Mouse (Mus musculus) adrenal gland, adult 2 months (tissue): ENCODE data around the gene Ncor2. TPM values are rescaled to one million over a fixed set of nuclear protein-coding genes. Genes with fewer than 3 reads are reported as not detected.
A peak's percentile ranks its signal among the peaks of the same experiment; 100 is the strongest.

Source experiments
- DNase-seq: peaks from one replicate; pipeline ENCODE4 v3.0.0; 2021
- polyA plus RNA-seq: library from polyadenylated mRNA; depleted of rRNA; stranded (reverse); fragments of >200 nt; gene quantifications from 2 replicates; pipeline ENCODE4 v1.2.3, GENCODE M21; 2012
- total RNA-seq, 2 experiments: library from RNA; stranded (reverse); gene quantifications; 2 replicates each; pipeline ENCODE4 v1.2.3; 2021

The Ncor2 gene
- total and polyA plus RNA-seq, 3 experiments = 149 to 340 (median 229) TPM

DNA sequence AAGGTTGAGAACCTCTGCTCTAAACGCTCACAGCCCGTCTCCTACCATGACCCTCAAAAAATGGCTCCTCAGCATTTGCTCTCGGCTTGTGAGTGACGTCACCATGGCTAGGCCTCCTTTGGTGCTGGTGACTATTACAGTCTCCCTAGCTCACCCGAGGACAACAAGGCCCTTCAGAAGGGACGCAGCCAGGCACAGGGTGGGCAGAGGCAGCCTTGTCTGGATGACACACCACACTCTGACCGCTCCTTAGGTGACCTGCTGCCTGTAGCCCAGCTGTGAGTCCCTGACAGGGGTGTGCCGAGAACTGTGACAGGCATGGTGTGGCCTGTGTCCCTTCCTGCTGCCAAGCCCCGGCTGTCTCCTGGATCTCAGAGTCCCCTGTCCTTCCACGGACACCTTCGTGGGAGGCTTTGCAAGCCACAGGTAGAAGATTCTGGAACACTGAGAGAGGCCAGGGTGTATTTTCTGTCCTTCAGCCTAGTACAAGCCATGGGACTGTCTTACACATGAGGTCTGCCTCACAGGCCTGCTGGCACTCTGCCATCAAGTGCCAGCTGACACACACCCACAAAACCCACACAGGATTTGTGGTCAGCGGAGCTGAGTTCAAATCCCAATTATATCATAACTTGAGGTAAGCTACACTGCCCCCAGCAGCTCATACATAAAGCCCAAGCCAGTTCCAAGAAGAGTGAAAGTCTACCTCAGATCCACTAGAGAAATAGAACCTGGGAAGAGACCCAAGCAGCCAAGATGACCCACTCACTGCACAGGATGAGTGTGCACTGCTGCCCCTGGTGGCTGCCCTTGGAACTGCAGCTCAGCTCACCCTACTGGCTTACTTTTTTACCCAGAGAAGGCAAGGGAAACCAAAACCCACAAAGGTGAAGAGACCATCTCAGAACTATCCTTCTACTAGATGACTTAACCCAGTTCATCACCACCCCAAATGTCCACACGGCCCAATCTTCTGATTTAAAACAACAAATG lies 112.2 kb downstream of the Ncor2 start:
- peak; percentile 88 for DNase-seq

DNA sequence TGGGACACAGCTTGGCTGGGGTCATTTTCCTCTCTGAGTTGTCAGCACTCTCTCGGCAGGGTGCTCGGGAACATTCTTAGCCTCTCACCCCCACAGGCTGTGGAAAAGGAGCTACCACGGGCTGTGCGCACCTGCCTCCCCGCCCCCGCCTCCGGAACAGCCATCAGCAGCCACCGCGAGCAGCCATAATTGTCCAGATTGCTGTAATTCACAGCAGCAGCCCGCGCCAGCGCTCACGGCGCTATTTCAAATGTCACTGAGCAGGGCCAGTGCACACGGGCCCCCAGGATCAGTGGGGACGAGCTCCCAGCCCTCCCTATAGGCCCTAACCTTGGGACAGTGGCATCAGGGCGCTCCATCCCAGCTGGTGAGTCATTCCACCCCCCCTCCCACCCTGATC lies 116.0 kb downstream of the Ncor2 start:
- peak; percentile 49 for DNase-seq

DNA sequence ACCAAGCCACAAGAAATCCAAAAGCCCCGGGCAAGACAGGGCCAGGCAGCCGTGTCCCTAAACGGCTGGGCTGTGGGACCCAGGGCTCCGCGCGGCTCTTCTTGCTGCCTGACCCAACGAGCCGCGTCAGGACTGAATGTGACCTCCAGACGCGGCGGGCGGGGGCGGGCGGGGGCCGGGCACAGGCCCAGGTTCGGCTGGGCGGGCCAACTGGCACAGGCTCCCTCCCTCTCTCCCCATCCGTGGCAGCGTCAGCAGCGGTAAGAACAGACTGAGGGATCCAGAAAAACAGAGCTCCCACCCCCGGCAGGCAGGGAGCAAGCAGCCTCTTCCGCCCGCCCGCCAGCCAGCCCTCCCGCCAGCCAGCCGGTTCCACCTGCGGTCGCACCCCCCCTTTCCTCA lies 120.8 kb downstream of the Ncor2 start:
- DNase-seq = peak; percentile 93

DNA sequence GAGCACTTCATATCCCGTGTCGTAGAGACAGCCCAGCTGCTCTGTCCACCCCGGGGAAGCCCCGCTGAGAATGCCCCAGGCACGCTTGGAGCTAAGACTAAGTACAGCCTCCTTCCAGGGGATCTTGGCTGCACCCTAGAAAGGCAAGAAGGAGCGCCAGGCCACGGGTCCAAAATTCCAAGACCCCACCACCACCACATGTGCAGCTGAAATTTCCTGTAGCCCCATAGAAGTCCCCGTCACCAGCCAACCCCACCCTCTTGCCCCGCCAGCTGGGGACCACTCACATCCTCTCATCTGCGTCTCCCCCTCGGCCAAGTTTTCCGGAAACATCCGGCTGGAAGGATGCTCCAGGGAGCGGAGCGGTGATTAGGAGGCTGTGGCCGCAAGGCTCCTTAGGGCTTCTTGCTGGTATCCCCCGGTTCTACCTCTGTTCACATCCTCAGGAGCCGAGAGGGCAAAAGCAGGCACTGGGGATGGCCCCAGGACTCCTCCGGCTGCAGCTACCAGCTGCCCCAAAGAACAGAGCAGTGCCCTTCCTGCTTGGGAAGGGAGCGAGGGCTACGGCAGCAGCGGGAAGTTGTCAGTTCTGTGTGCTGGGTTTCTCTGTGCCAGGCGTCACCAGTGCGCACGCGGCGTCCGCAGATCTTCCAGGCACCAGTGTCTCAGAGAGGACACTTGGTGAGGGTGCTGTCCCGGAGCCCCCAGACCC lies 121.3 kb downstream of the Ncor2 start:
- DNase-seq = peak; percentile 34

DNA sequence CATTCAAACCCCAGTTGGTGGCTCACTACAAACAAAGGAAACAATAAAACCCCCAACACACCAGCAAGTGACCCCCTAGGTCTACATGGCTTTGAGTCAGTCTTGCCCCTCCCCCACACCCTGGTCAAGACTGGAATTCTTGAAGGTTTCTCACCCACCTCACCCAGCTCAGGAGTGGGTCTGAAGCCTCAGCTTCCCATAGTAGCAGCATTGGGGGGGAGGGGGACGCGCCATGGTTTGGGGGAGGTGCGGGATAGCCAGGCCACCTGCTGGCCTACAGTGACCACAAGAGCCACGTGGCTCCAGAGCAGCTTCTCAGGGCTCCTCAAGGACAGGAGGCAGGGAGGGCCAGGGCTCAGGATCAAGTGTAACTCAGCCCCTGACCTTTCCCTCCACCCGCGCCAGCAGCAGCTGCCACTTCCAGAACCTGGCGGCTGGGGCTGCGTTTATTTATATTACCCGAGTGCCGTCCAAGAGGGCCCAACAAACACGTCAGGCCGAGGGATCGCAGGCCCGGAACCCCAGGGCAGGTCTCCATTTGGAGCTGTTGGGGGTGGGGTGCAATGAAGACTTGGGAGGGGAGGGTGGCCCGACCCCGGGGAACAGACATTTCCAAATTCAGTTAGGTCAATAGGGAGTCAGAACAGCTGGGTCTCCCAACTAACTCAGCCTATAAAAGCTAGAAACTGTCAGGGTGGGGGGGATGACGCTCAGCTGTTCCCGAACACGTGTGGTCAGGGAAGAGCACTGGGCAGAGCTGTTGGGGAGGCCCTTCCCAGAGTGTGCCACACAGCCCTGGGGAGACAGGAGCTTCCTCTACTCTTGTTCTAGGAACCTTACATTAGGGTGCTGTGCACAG lies 122.1 kb downstream of the Ncor2 start:
- peak; percentile 88 for DNase-seq

DNA sequence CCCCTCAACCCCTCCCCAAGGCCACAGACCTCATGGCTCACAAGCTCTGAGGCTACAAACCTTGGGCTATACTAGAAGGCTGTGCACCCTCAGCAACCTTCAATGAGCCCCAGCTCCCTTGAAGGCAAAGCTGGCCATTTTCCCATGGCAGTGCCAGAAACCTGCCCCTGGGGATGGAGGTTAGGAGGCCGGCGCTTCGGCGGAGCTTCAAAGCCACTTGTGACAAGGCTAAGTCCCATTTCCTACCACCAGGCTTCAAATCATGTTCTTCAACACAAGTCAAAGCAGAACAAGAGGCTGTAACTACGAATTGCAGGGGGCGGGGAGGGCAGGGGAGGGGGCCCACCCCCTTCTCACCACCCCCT lies 122.7 kb downstream of the Ncor2 start:
- peak; percentile 74 for DNase-seq

DNA sequence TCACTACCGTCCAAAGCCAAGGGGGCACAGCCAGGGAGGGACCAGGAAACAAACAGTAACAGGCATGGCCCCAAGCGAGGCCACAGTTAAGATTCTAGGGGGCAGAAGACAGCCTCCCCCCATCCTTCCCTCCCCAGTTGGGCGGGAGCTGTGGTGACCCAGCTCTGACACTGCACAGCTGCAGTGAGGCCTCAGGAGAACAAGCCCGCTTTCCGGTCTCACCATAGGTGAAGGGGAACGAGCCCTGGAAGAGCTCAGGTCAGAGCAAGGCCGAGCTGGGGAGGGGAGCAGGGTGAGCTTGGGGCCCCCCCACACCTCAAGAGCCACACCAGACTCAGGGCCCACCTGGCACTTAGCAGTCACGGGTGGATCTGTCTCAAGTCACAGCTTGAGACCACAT lies 123.1 kb downstream of the Ncor2 start:
- no peak for DNase-seq

DNA sequence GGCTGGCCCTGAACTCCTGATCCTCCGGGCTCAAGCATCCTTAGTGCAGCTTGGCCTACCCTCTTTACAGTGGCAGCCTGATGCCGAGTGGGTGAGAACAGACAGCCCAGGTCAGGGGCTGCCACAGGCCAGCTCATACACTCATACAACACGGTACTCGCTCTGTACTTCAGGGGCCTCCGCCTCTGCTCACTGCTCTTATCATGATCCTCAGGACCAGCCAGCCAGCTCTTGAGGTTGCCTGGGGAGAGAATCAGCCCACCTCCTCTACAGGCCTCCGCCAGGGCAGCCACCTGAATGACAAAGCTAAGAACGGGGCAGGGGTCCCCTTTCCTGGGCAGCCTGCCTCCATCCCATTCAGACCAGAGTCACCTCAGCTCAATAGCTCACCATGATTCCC lies 125.4 kb downstream of the Ncor2 start:
- no peak for DNase-seq

DNA sequence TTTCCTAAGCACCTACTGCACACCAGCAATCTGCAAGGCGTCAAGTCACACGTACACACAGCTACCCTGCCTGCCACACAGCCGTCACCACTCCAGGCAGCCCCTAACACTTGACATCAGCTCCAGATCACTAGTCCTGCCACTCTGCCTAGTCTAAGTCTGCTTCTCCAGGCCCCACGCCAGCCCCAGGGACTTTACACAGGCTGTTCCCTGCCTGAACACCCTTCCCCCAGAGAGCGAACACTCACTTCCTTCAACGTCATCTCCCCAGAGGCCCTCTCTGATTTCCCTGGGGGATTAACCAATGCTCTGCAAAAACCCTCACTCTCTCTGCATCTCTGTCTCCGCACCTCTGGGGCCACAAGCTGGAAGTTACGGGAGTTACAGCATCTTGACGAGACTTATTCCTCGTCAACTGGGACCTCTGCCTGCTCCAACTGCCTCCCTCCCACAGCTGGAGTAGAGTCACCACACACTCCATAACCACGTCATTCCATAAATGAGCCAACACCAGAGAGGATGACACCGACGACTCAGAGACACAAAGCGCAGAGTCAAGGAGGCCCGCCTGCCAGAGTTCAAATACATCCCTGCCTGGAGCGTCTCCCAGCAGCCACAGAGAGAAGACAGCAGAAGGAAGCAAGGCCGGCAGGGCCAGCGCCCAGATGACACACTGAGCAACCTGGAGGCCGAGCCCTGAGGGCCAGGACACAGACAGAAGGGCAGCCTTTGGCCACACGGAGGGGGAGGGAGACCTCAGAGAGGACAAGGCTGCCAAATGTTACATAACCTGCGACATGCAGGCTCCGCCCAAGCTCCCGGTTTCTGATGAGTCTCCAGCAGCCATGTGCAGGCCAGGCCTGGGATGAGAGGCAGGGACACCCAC lies 126.2 kb downstream of the Ncor2 start:
- peak; percentile 93 for DNase-seq

DNA sequence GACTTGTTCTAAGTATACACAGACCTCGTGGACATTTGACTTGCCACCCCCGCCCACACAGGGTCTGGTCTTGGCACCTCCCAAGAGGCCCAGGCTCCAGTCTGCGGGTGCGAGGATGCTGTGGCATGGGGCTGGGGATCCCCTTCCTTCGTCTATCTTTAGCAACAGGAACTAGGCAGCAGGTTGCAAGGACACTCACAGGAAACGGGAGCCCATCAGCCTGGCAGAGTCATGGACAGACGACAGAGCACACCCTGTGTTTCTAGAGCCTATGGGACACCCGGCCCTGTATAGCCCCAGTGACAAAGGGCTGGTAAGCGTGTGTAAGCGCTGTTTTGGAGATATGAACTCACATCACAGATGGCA lies 126.8 kb downstream of the Ncor2 start:
- no peak for DNase-seq

DNA sequence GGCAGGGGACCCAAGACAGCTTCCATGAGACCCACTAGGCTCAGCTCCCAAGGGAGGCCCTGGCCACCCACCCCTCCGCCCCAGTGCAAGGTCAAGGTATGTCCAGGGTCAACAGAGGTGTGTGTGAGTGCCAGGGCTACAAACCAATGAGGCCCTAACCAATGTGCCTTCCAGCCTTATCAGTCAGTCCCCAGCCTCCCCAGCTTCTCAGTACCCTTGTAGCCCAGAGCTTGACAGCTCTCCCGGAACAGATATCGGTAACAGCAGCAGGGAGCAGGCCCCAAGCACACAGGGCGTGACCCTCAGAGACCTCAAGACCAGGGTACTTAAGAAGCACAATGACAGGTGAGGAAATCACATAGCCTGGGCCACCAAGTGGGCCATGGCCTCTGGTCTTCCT lies 129.5 kb downstream of the Ncor2 start:
- no peak for DNase-seq

DNA sequence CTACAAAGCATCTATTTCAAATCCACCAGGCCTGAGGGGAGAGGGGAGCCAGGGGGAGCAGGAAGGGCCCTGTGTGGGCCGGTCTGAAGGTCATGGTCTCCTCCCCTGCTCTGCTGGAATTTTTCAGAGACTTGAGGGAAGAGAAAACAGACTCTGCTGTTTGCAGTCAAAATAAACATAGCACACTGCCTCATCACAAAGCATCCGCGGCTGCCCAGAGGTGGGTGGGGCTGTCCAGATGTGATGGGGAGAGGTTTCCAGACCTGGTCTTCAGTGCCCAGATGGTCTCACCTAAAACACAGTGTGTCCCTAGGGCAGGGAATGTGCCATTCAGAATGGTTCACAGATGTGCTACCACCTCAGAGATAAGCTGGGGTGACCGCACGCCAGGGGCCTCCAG lies 132.6 kb downstream of the Ncor2 start:
- no peak for DNase-seq

DNA sequence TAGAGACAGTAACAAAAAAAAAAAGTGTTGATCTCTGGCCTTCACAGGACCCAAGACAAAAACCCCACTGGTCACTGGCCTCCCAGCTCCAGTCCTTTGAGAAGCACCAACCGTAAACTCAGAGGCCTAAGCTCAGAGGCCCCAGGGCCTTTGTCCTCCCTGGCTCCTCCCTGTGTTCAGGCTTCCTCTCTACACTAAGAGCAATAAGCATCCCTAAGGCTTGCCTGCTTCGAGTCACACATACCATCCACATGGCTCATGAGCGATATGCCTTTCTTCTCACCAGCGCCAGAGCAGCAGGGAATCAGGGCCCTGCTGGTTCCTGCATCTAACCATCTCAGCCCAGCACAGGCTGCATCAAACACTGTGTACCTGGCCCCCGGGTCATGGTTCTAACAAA lies 133.8 kb downstream of the Ncor2 start:
- DNase-seq = no peak

DNA sequence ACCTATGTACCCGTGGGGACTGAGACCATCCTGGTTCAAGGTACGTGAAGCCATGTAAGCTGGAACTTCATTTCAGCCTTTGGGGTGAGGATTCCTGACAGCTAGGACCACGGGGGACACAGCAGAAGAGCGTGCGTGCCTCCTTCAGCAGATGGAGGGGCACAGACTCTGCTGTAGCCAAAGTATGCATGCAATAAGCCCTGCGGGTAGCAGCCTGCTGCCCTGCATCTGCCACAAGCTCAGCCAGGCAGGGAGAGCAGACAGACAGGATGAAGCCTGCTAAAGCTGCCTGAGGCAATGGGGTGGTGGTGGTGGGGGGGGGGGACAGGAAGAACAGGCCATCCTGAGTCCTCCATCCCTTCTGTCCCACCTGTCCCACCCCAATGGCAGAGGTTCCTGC lies 135.6 kb downstream of the Ncor2 start:
- DNase-seq = no peak

DNA sequence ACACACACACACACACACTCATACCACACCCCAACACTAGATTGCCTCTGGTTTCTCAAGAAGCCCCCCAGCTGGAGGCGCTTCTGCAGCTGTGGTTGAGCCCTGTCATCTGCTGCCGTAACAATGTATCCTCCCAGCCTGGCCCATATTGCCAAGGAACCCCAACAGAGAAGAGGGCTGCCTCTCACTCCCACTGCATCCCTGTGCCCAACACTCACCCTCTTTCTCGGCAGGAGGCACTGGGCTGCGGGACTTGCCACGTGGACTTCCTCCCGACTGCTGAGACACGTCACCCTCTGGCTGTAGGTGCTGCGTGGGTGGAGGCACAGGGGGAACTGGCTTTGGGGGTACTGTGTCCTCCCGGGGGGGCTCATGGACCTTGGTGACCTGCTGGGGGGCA lies 137.4 kb downstream of the Ncor2 start:
- no peak for DNase-seq

DNA sequence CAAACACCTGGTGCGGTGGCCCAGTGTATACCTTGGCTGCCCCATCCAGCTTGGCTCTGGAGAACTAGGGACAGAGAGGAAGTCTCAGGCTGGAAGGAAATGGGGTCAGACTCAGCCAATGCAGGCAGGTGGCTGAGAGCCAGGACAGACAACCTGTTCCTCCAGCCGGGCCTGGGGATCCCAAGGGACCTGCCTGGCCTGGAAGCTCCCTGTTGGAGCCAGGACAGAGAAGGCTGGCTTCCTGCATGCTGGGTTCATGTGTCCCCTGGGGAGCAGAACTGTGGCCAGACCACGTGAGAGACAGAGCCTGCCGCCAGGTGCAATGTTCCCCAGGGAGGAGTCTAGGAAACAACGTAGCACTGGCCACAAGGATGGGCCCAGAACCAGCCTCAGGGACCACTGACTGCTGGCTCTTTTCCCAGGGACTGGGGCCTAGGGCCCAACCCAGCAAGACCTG lies 138.9 kb downstream of the Ncor2 start:
- peak; percentile 91 for DNase-seq

DNA sequence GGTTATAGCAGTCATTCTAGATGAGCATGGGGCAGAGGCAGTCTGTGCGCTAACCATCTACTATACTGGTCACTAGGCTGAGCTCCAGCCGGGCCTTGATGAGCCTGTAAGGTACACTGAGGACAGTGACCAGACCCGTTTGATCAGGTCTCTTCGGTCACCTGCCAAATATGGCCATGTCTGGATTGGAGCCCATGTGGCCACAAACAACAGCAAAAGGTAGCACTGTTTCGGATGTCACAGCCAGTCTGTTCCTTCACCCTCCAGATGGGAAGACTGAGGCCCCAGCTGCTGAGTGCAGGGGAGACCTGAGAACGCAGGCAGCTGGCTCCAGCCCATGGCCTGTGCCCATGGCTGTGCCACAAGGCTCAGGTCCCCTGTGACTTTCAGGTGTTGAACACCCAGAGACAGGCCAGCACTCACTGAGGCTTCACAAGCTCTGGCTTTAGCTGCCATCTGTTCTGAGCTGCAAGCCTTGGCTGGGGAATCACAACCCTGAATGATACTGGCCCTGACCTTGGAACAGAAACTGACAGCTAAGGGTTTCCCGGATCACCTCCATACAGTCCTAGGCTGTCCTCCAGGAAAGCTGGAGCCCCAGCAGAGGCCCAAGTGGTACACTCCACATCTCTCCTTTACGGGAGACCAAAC lies 139.5 kb downstream of the Ncor2 start:
- DNase-seq = peak; percentile 72

DNA sequence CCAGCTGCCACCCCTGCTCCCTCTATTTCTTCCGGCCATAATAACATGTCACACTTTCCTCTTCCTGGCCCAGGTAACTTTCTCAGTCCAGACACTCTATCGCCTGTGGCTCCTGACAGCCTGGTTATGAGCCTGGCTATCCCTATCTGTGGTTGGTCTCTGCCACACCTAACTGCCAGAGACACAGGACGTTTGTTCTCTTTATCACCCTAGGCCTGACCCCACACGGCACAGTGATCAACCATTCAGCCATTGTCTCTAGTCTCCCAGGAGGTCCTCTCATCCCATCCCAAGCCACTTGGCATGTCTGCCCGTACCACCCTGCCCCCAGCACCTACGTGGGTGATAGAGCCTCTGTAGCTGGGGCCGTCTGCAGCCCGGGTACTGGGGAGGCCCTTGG lies 142.5 kb downstream of the Ncor2 start:
- DNase-seq = no peak

DNA sequence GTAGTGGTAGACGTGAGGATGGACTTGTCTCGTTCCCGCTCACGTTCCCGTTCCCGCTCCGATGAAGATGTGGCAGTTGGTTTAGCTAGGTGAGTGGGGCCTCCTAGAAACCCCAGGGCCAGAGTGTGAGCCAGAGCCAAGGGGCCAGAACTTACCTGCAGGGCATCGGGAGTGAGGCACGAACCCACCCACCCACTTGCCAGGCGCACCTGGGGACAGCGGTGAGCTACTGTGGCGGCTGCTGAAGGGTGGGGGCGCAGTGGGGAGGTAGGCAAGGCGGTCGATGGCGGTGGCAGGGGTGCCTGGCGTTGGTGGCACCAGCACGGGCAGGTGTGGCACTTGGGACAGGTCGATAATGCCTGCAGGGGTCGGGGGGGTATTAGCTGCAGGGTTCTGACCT lies 150.1 kb downstream of the Ncor2 start:
- DNase-seq = no peak

DNA sequence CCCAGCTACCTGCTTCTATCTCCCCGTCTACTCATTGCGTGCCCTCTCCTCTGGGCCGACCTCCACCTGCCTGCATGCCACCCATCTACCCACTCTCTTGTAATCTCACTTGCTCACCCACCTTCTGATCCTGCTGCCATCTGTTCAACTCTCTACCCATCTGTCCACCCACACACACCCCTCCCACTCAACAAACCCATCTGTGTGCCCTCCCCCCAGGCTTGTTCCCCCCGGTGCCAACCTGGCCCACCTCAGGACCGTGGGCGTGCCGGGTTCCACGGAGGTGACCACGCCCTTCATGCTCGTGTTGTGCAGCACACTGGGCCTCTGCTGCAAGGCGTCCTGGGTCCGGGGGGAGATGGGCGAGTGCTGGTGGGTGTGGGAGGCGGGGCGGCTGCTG lies 150.6 kb downstream of the Ncor2 start:
- DNase-seq = no peak

DNA sequence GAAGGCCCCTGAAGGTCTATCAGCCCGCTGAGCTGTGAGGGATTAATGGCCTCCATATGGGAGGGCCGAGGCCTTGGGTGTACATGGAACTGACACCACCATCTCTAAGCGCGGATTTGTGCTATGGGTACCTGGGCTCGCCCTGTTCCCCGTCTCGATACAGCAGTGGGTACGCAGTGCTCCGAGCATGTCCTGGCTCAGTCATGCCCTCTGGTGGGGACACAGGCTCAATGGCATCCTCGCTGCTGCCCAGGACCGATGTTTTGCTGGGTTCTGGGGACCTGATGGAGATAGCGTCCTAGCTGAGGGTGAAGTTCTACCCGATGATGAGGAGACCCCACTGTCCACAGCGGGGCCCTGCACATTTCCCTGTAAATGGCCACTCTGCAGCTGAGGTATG lies 155.0 kb downstream of the Ncor2 start:
- DNase-seq = no peak
